Mouse (Mus musculus) adrenal gland, adult 2 months (tissue): Measurements from ENCODE around the gene Cdk14. TPM values are rescaled to one million over a fixed set of nuclear protein-coding genes. Genes with fewer than 3 reads are reported as not detected.
A peak's percentile ranks its signal among the peaks of the same experiment; 100 is the strongest.

ENCODE experiments used
- DNase-seq: peaks from one replicate; pipeline ENCODE4 v3.0.0; 2021
- polyA plus RNA-seq: library from polyadenylated mRNA; depleted of rRNA; stranded (reverse); fragments of >200 nt; gene quantifications from 2 replicates; pipeline ENCODE4 v1.2.3, GENCODE M21; 2012
- total RNA-seq, 2 experiments: library from RNA; stranded (reverse); gene quantifications; 2 replicates each; pipeline ENCODE4 v1.2.3; 2021

The Cdk14 gene
- total and polyA plus RNA-seq, 3 experiments = 0.74 to 12.3 (median 11.4) TPM

- DNase-seq = no peak
Observed at GRCm38 (mm10) chr5:4893206-4893851, 526.8 kb downstream of the Cdk14 start.

GRCm38 (mm10) chr5:4892734-4893133 is 527.4 kb downstream of the Cdk14 start:
- no peak for DNase-seq

- DNase-seq = peak; percentile 9
Observed at GRCm38 (mm10) chr5:4891862-4892704, 528.0 kb downstream of the Cdk14 start.

- DNase-seq = no peak
Observed at GRCm38 (mm10) chr5:4887069-4887468, 533.0 kb downstream of the Cdk14 start.

DNA sequence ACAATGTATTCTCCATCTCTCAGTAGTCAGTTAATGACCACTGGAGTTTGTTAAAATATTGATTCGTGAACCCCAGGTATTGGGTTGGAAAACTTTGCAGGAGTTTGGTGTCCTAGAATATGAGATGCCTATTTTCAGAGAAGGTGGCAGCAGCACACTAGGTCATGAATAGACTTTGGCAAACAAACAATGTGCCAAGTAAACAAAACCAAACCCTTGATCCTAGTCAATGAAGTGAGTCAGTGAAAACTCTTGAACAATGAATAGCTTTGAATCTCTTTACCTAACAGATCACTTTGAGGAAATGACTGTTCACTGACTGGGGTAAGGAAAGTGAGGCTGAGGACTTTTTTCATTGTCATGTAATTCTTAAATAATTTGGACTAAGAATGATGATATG is 537.3 kb downstream of the Cdk14 start:
- no peak for DNase-seq

- DNase-seq = no peak
Observed at GRCm38 (mm10) chr5:4880331-4880730, 539.8 kb downstream of the Cdk14 start.

- DNase-seq = no peak
Observed at GRCm38 (mm10) chr5:4878934-4879333, 541.2 kb downstream of the Cdk14 start.

- no peak for DNase-seq
Observed at GRCm38 (mm10) chr5:4877638-4878037, 542.5 kb downstream of the Cdk14 start.

GRCm38 (mm10) chr5:4877131-4877631 is 542.9 kb downstream of the Cdk14 start:
- no peak for DNase-seq

DNA sequence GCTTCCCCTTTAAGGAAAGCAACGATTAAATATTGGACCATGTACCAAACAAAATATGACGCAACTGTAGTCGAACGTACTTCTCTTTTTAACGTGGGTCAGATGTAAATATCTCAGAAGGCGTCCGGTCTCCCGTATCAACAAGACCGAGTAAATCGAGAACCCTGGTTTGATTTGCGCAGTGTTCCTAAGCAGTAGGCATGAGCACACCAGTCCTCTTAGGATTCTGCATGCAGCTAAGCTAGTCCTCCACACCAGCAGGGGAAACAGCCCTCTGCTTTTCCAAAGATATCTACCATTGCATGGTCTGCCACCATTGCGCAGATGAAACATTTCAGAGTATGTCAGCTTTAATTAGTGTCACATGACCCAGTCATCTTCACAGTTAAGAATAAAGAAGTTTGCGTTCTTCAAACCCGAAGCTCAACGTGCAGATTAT is 543.4 kb downstream of the Cdk14 start:
- no peak for DNase-seq

DNA sequence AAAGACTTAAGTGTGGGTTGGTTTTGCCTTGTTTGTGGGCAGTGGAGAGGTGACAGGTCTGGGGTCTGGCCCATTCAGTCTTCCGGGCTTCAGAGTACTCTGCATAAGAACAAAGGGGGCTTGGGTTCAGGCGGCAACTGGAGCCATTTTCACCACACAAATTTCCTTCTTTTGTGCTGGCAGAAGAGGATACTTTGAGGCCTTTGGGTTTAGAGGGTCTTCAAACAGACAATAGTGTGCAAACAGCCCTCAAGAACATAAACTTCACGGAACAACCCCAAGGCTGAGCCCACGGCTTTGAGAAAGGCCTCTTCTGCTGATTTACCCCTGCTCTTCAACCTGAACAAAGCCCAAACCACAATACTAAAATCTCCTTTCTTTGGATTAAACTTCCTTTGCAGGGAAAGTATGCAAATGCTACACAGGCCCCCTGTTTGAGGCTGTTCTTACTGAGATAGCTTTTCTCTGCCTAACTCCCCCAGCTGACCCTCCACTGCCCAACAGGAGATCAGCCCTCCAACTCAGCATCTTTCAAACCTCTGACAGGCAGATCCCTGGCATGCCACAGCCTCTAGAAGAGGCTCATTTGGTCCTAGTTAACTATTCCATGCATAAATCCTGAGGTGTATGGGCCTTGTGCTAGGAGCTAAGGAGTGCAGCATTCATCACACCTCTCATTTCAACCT is 549.9 kb downstream of the Cdk14 start:
- DNase-seq = no peak

DNA sequence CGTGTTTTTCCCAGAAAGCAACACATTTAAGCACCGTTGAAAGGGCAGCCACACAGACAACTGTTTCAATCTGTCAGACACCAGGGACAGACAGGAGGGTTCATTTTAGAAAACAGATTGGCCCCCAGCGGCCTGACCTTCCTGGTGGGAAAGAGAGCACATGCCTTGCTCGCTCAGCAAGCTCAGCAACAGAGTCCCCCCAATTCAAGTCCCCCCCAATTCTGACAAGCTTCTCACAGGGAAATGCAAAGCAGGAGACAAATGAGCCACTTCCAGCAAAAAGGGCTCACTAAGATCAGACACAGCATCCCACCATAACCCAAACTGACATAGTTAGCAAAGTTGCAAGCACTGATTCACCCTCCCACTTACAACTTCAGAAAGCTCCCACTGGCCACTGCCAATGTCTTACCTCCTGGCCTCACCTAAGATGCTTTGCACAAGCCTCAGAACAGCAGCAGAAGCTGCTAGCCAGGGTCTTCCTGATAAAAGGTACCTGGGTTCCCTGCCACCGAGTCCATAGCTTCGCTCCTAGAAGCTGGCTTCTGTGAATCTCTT is 551.5 kb downstream of the Cdk14 start:
- DNase-seq = no peak

GRCm38 (mm10) chr5:4867849-4868562 is 552.1 kb downstream of the Cdk14 start:
- no peak for DNase-seq

DNA sequence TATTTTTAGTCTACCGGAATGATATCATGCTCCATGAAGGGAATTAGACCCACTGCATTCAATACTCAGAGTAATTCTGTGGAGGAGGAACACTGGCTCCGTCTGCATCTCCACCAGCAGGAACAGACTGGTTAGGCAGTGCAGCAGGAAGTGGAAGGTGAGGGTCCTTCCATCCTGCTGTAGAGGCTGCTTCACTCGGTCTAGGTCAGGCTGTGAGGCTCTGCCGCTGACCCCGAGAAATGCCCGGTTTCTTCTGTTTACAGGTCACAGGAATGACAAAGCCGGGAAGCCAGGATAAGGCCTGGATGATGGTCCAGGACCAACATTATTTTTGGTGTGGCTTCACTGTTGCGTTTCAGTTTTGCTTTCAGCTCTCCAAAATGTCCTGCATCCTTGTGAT is 553.2 kb downstream of the Cdk14 start:
- no peak for DNase-seq

DNA sequence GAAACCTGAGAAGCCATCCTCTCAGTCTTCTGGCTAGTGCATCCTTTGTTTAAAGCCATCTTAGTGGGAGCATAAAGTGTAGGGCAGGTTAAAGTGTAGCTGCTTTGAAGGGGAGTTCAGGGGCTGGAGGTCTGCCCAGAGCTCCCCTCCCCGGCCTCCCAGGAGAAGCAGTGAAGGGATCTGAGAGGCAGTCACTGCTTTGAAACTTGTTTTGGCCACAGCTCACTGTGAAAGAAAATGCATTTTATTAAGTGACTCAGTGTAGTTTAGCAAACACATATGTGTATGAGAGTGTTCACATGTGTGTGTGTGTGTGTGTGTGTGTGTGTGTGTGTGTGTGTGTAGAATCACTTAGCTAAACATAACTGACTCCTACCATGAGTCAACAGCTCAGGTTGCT is 554.0 kb downstream of the Cdk14 start:
- no peak for DNase-seq

- DNase-seq = no peak
Observed at GRCm38 (mm10) chr5:4861592-4861991, 558.5 kb downstream of the Cdk14 start.

DNA sequence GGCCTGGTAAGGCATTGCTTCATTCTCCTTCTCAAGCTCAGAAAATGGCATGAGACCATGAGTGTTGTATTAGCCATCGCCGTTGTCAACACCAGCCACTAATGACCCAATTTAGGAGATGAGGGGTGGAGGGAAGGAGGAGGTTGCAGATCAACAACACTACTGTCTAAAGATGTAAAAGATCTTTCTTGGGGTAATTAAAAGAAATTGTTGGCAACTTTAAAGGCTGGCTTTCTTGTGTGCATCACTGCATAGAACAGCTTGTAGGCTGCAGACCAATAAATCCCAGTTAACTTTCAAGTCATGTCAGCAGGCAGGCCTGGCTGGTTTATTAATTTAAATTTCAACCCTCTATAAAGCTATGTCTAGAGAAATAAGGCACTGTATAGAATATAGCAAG is 559.0 kb downstream of the Cdk14 start:
- no peak for DNase-seq

- DNase-seq = no peak
Observed at GRCm38 (mm10) chr5:4858032-4858641, 562.0 kb downstream of the Cdk14 start.

DNA sequence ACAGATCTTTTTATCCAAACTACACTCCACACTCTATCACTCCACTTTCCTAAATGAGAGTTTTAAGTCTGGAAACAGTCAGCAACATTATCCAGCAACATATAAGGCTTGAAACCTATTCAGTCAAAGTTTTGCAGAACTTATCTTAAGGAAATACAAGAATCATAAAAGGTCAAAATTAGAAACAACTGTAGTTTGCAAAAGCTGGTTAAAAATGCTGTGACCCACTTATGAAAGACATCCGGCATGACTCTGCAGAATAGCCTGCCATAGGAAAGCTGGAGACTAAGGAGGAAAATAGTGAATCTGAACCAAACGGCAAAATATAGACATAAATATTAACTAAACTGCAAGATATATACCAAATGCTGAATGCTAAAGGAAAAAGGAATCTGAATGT is 566.6 kb downstream of the Cdk14 start:
- no peak for DNase-seq

- DNase-seq = no peak
Observed at GRCm38 (mm10) chr5:4852711-4853320, 567.3 kb downstream of the Cdk14 start.
